Mouse (Mus musculus) limb, embryonic 11.5 days (tissue): ENCODE results near the gene Hras. TPM values are rescaled to one million over a fixed set of nuclear protein-coding genes. Genes with fewer than 3 reads are reported as not detected.

ENCODE experiments used
- ATAC-seq: fragments of 200-750 bp; cut with Nextera tagmentation; 2 replicates; pipeline ENCODE4 v1.8.0; 2017; ENCODE audit warnings: low read depth; ENCODE audit not compliant: insufficient number of reproducible peaks, low FRiP score, low TSS enrichment
- DNase-seq: peaks from one replicate; pipeline ENCODE4 v3.0.0-alpha.2; 2015; ENCODE audit warnings: low spot score
- H3K27ac ChIP-seq: fragments of 300-500 bp; sonication (generic); replicated peaks from 2 replicates; pipeline ENCODE4 v1.5.1; 2014; ENCODE audit warnings: low read depth, mild to moderate bottlenecking, low read length
- H3K27me3 ChIP-seq: fragments of 300-500 bp; sonication (generic); 2 replicates; pipeline ENCODE4 v1.6.1; 2014; ENCODE audit warnings: mild to moderate bottlenecking, low read length, mixed read lengths; ENCODE audit not compliant: control insufficient read depth, insufficient read depth
- H3K36me3 ChIP-seq: fragments of 300-500 bp; sonication (generic); 2 replicates; pipeline ENCODE4 v1.6.1; 2014; ENCODE audit warnings: mild to moderate bottlenecking, low read length, moderate library complexity, mixed read lengths; ENCODE audit not compliant: control insufficient read depth, insufficient read depth
- H3K4me1 ChIP-seq: fragments of 300-500 bp; sonication (generic); 2 replicates; pipeline ENCODE4 v1.6.1; 2014; ENCODE audit warnings: low read length, mixed read lengths; ENCODE audit not compliant: control insufficient read depth, insufficient read depth
- H3K4me2 ChIP-seq: fragments of 300-500 bp; sonication (generic); 2 replicates; pipeline ENCODE4 v1.6.1; 2014; ENCODE audit warnings: low read depth, mild to moderate bottlenecking, moderate library complexity; ENCODE audit not compliant: severe bottlenecking
- H3K4me3 ChIP-seq: fragments of 300-500 bp; sonication (generic); 2 replicates; pipeline ENCODE4 v1.5.1; 2014; ENCODE audit warnings: low read depth, low read length
- H3K9ac ChIP-seq: fragments of 300-500 bp; sonication (generic); 2 replicates; pipeline ENCODE4 v1.6.1; 2014; ENCODE audit warnings: mild to moderate bottlenecking, low read length
- H3K9me3 ChIP-seq: fragments of 300-500 bp; sonication (generic); 2 replicates; pipeline ENCODE4 v1.6.1; 2016; ENCODE audit warnings: low read length; ENCODE audit not compliant: control insufficient read depth
- WGBS: fragments of 180-500 bp; shearing (Covaris S2); extraction: QIAGEN DNeasy Blood & Tissue Kit; methylation state at CpG from one replicate; pipeline ENCODE4 v1.1.7; 2014; 5-methylcytosine and 5-hydroxymethylcytosine counted together
- polyA plus RNA-seq: library from polyadenylated mRNA; unstranded; fragments of >200 nt; fragmentation: Nextera tagmentation; extraction: Ambion mirVana; gene quantifications from 2 replicates; pipeline ENCODE4 v1.2.1, GENCODE M21; 2014

Hras gene
- polyA plus RNA-seq, 1 experiment from 2014 or later, result 98.7 TPM

DNA sequence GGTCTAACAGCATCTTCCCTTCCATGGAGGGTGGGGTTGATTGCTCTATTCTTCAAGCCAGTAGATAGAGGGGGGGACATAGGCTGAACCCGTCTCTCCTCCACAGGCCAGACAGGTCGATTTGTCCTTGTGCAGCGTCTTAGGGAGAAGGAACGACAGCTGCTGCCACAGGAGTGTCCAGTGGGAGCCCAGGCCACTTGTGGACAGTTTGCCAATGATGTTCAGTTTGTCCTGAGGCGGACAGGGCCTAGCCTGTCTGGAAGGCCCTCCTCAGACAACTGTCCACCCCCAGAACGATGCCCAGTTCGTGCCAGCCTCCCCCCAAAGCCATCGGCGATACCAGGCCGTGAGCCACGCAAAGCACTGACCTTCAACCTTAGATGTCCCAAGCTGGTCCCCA, 23.1 kb upstream of the Hras start:
- DNase-seq (no peak), ATAC-seq (no peak)
- Histone ChIP-seq H3K27me3 (no peaks in the 10 kb centered on the region), H3K9ac (no peak overlapping the region; the same call in 1 of the 2 replicates), H3K9me3 (no peaks in the 10 kb centered on the region), H3K27ac (no peak overlapping the region), H3K4me1 (peaks cover 11% of the 10 kb centered on the region), H3K4me2 (peak overlapping the region; percentile 83; the same call in 1 of the 2 replicates), H3K4me3 (no peak overlapping the region), H3K36me3 (no peaks in the 10 kb centered on the region; the same call in 1 of the 2 replicates)
- WGBS, result 91% methylated on average over 11 of the region's 11 CpGs

DNA sequence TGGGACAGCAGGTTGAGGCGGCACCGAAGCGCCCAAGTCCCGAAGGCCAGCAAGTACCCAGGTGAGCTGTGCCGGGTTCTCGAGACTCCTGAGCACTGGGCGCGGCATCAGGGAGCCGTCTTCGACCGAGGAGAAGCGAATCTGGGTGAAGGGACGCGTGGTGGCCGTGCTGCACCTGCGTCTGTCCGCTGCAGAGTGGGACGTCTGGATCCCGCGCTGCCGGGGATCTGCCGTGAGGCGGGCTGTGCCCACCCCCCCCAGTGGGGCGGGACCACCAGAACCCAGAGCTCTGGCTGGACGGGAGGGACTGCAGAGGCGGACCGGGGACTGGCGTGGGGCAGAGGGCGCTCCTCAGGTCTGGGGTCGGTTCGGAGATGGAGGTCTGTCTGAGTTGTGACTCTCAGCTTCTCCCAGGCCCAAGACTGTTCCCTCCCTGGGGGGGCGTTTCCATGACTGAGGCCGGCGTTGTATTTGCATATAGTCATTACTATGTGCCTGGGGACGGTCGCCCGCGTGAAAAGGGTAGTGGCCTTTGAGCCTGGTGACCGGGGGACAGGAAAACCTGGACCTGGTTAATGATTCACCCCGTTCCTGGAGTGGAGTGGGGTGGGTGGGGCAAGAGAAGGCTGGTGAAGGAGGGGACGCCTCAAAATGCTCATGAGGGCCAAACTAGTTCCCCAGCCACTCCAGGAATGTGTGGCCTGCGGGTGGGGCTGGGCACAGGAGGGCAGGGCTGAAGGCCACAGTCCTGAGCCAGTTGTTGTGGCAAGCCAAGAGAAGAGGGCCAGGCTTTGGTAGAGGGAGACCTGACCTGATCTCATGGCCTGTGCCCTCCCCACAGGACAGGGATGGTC, 22.3 kb upstream of the Hras start:
- H3K4me3 ChIP-seq, result peak overlapping the region; percentile 77
- ATAC-seq (peak; percentile 70), DNase-seq (no peak)
- no peaks in the 10 kb centered on the region; the same call in 1 of the 2 replicates for H3K36me3 ChIP-seq
- peaks cover 10% of the 10 kb centered on the region for H3K4me1 ChIP-seq
- peak overlapping the region; percentile 83 for H3K4me2 ChIP-seq
- no peaks in the 10 kb centered on the region for H3K27me3 ChIP-seq
- peak overlapping the region; percentile 32; the same call in 1 of the 2 replicates for H3K27ac ChIP-seq
- WGBS, result under 1% methylated on average over 40 of the region's 42 CpGs
- no peaks in the 10 kb centered on the region for H3K9me3 ChIP-seq
- H3K9ac ChIP-seq, result peak overlapping the region; percentile 61

- DNase-seq, result peak; percentile 97
- Histone ChIP-seq H3K9ac (peak within 1 kb of the TSS; percentile 69), H3K27me3 (no peaks in the 10 kb centered on the region), H3K4me3 (peak within 1 kb of the TSS; percentile 77), H3K4me1 (peaks cover 4% of the 10 kb centered on the region; the same call in 1 of the 2 replicates), H3K27ac (peak within 1 kb of the TSS; percentile 66), H3K4me2 (peak within 1 kb of the TSS; percentile 83), H3K36me3 (no peaks in the 10 kb centered on the region; the same call in 1 of the 2 replicates), H3K9me3 (no peaks in the 10 kb centered on the region)
- under 1% methylated on average over 41 of the region's 41 CpGs for WGBS
- peak; percentile 92 for ATAC-seq
Observed at GRCm38 (mm10) chr7:141215101-141215879, 21.5 kb upstream of the Hras start, which contains the start of gene Rassf7. Rassf7 (plus strand) TSS chr7:141215860.

DNA sequence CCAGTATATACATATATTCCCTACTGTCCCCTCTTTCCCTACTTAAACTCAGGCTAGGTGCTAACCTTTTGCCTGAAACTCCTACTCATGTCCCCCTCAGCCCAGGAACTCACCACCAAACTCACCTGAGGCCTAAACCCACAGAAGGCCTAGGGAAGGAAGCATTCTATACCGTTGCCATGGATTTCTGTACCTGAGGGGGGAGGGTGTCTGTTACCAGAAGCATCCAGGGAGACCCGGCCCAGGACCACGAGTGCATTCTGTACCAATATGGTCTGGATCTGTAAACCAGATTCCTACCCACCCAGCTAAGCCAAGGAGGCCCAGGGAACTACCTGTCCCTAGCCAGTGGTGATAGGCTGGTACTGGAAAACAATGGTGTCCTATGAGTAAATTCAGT, 20.5 kb upstream of the Hras start:
- no peak overlapping the region; the same call in 1 of the 2 replicates for H3K4me3 ChIP-seq
- H3K27ac ChIP-seq, result no peak overlapping the region; the same call in 1 of the 2 replicates
- H3K9me3 ChIP-seq, result no peaks in the 10 kb centered on the region
- peaks cover 4% of the 10 kb centered on the region; the same call in 1 of the 2 replicates for H3K4me1 ChIP-seq
- 72% methylated on average over 3 of the region's 3 CpGs for WGBS
- no peaks in the 10 kb centered on the region; the same call in 1 of the 2 replicates for H3K36me3 ChIP-seq
- H3K4me2 ChIP-seq, result peak overlapping the region; percentile 83; the same call in 1 of the 2 replicates
- DNase-seq (no peak), ATAC-seq (no peak)
- H3K9ac ChIP-seq, result no peak overlapping the region
- no peaks in the 10 kb centered on the region for H3K27me3 ChIP-seq

DNA sequence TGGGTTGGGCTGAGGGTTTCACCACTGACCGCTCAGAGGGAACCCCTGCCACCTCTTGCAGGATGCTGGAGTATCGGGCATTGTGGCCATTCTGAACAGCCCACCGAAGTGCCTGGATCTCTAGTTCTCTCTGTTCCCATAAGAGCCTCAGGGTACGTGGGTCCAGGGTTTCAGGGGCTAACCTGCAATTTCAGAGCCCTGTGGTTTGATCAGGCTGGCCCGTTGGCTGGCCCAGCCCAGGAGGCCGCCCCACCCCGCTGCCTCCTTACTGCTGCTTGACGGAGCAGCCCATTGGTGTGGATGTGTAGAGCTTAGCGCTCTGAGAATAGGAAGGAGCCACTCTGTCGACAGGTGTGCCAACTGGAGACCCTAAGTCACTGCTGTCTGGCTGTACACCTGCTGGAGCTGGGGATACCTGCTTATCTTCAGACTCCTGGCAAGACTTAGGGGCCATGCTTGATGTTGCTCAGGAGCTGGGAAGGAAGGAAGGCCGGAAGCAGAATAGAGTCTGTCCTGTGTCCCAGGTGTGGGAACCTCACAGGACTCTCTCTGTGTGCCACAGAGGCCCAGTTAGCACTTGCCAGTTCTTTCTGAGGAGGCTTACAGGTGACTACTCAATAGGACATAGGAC, 19.9 kb upstream of the Hras start, which contains the start of gene Lmntd2:
TSS of gene Lmntd2 (minus strand) at position 476 of the 631 bp plus-strand sequence.
- H3K4me3 ChIP-seq, result peak within 1 kb of the TSS; percentile 77
- peak within 1 kb of the TSS; percentile 69 for H3K9ac ChIP-seq
- DNase-seq (no peak), ATAC-seq (no peak)
- peak within 1 kb of the TSS; percentile 83 for H3K4me2 ChIP-seq
- no peaks in the 10 kb centered on the region for H3K27me3 ChIP-seq
- no peaks in the 10 kb centered on the region for H3K9me3 ChIP-seq
- peaks cover 4% of the 10 kb centered on the region; the same call in 1 of the 2 replicates for H3K4me1 ChIP-seq
- no peaks in the 10 kb centered on the region; the same call in 1 of the 2 replicates for H3K36me3 ChIP-seq
- peak within 1 kb of the TSS; percentile 66 for H3K27ac ChIP-seq
- 91% methylated on average over 11 of the region's 11 CpGs for WGBS

GRCm38 (mm10) chr7:141213133-141213532, 19.3 kb upstream of the Hras start:
- Histone ChIP-seq H3K36me3 (no peaks in the 10 kb centered on the region; the same call in 1 of the 2 replicates), H3K4me1 (peaks cover 4% of the 10 kb centered on the region; the same call in 1 of the 2 replicates), H3K9ac (no peak overlapping the region), H3K4me2 (no peak overlapping the region), H3K9me3 (no peaks in the 10 kb centered on the region), H3K27ac (no peak overlapping the region), H3K4me3 (no peak overlapping the region), H3K27me3 (no peaks in the 10 kb centered on the region)
- WGBS, result 84% methylated on average over 3 of the region's 3 CpGs
- DNase-seq (no peak), ATAC-seq (no peak)

DNA sequence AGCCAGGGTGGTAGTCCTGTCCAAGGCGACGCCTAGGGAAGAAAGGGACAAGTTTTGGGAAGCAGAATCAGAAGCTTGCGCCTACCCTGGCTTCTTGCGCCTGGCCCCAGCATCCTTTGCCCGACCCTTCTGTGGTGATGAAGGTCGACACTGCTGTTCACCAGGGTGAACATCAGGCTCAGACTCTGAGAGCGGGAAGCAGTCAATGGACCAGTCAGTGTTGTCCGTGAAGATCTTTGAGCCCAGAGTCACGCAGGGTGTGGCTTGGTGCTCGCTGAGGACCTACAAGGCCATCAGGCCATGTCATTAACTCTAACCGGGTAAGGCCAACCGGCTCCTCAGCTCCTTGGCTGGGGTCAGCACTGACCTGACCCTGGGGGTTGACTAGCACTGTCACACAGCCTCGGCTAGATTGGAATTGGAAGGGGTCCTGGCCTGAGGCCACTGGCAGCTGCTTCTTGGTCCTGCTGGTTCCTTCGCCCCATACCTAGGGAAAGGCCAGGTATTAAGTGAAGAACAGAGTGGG, 16.9 kb upstream of the Hras start:
- DNase-seq (no peak), ATAC-seq (no peak)
- no peak overlapping the region for H3K27ac ChIP-seq
- no peaks in the 10 kb centered on the region for H3K27me3 ChIP-seq
- H3K4me3 ChIP-seq, result no peak overlapping the region
- 89% methylated on average over 14 of the region's 14 CpGs for WGBS
- H3K9ac ChIP-seq, result no peak overlapping the region
- H3K4me1 ChIP-seq, result 0 out of 2 replicates have a peak, but pooled peaks cover 4% of the 10 kb centered on the region
- no peaks in the 10 kb centered on the region for H3K9me3 ChIP-seq
- no peak overlapping the region for H3K4me2 ChIP-seq
- H3K36me3 ChIP-seq, result no peaks in the 10 kb centered on the region
